11 mouse cellular contexts compared by ENCODE assay signal in the genomic region with DNA sequence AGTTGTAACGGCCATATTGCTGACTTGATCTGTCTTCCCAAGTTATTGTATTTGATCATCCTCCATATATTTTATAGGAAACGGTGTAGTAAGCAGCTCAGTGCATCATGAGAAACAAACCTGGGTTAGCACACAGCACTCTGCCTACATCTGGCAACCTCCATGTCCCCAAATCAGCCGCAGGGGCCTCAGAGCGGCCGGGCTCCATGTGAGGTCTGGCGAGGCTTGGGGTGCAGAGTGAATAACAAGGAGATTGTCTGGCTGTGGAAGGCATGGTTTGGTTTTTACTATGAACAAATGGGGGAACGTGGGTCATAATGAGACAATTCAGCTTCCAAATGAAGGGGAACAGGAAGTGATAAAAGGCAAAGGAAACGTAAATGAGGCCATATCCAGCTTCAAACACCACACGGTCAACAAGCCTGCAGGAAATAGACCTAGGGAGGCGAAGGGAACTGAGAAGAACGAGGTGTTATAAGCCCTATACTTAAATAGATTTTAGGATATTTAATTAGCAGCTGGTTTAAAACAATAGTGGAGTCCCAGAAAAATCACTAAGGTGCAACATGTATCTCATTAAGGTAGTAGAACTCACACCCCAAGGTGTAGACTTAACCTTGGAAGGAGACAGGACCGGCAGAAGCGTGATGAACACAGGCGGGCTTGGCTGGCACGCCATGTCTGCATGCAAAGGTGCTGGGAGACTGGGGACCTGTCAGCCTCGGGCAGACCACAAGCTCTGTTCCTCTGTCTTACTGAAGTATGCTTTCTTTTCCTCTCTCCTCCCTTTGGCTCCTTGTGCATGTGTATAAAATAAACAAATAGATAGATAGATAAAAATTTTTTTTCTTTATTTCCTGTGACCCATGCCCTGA. TPM values are rescaled to one million over a fixed set of nuclear protein-coding genes. Genes with fewer than 3 reads are reported as not detected.
DNase-seq lines count a peak whose midpoint lies in the region; ATAC-seq lines count a peak whose summit lies in the region.
"Had no signal": no experiment of that assay in that cellular context is flagged by ENCODE, and none has a peak within 500 bp of the region (broad histone marks: within the 10 kb centered on the region; RNA-seq: fewer than 3 reads in every experiment).

No protein-coding gene starts in this region.

- 21% methylated on average over 16 of the region's 16 CpGs for WGBS in kidney, embryonic 15.5 days
- WGBS in embryonic facial prominence, embryonic 13.5 days, result 22% methylated on average over 16 of the region's 16 CpGs
- 33% methylated on average over 16 of the region's 16 CpGs for WGBS in intestine, embryonic 16.5 days

- H3K36me3 ChIP-seq in kidney, embryonic 15.5 days, result no peaks in the 10 kb centered on the region
- H3K36me3 ChIP-seq in embryonic facial prominence, embryonic 13.5 days, result no peaks in the 10 kb centered on the region
- no peaks in the 10 kb centered on the region for H3K36me3 ChIP-seq in intestine, embryonic 16.5 days (ENCODE audit: control insufficient read depth, insufficient read depth, low read length)

- no peak for ATAC-seq in kidney, embryonic 15.5 days (replicated peaks; ENCODE audit: low FRiP score)
- ATAC-seq in embryonic facial prominence, embryonic 13.5 days (ENCODE audit: insufficient number of reproducible peaks, insufficient read depth, low FRiP score, low TSS enrichment, low read depth), result no peak
- ATAC-seq in intestine, embryonic 16.5 days, result no peak
- ATAC-seq in erythroid progenitor cell, adult 5-6 weeks (replicated peaks; ENCODE audit: low FRiP score, poor library complexity, severe bottlenecking), result no peak

- peaks cover 10% of the 10 kb centered on the region for H3K27me3 ChIP-seq in kidney, embryonic 15.5 days
- H3K27me3 ChIP-seq in embryonic facial prominence, embryonic 13.5 days, result peaks cover 8% of the 10 kb centered on the region
- no peaks in the 10 kb centered on the region for H3K27me3 ChIP-seq in intestine, embryonic 16.5 days (replicated peaks; ENCODE audit: control insufficient read depth, insufficient read depth, low read length)

- no peak overlapping the region for H3K27ac ChIP-seq in kidney, embryonic 15.5 days
- H3K27ac ChIP-seq in embryonic facial prominence, embryonic 13.5 days, result no peak overlapping the region
- H3K27ac ChIP-seq in intestine, embryonic 16.5 days (ENCODE audit: low read length), result peak overlapping the region; percentile 13; the same call in 1 of the 2 replicates

- no peaks in the 10 kb centered on the region for H3K9me3 ChIP-seq in kidney, embryonic 15.5 days (replicated peaks)
- no peaks in the 10 kb centered on the region for H3K9me3 ChIP-seq in embryonic facial prominence, embryonic 13.5 days
- no peaks in the 10 kb centered on the region for H3K9me3 ChIP-seq in intestine, embryonic 16.5 days (ENCODE audit: control insufficient read depth, low read length)

- H3K4me1 ChIP-seq in kidney, embryonic 15.5 days, result peaks cover 19% of the 10 kb centered on the region
- H3K4me1 ChIP-seq in embryonic facial prominence, embryonic 13.5 days, result peaks cover 11% of the 10 kb centered on the region
- H3K4me1 ChIP-seq in intestine, embryonic 16.5 days (ENCODE audit: control insufficient read depth, insufficient read depth, low read length), result peaks cover 10% of the 10 kb centered on the region

- peak overlapping the region; percentile 43; the same call in 1 of the 2 replicates for H3K9ac ChIP-seq in kidney, embryonic 15.5 days
- H3K9ac ChIP-seq in embryonic facial prominence, embryonic 13.5 days, result 0 out of 2 replicates have a peak overlapping the region, but pooled peaks have one; percentile 54
- H3K9ac ChIP-seq in intestine, embryonic 16.5 days (ENCODE audit: low read depth, low read length), result peak overlapping the region; percentile 68

- no peak for DNase-seq in kidney, adult 11 months
- peak; percentile 44 for DNase-seq in naive thymus-derived CD4-positive, alpha-beta T cell, adult 2 months (ENCODE audit: low read depth)
- no peak for DNase-seq in cerebellum, postnatal 25 days
- DNase-seq in left cerebral cortex, adult 8-10 months (ENCODE audit: low spot score in 2 of 2), result no peak
- DNase-seq: cerebellum, postnatal 36 days; lung, postnatal 4 days had no signal

- H3K4me2 ChIP-seq in kidney, embryonic 15.5 days, result peak overlapping the region; percentile 72
- peak overlapping the region; percentile 77 for H3K4me2 ChIP-seq in embryonic facial prominence, embryonic 13.5 days
- peak overlapping the region; percentile 92 for H3K4me2 ChIP-seq in intestine, embryonic 16.5 days (ENCODE audit: low read depth, low read length)

- H3K4me3 ChIP-seq in kidney, embryonic 15.5 days (replicated peaks), result peak overlapping the region; percentile 43
- peak overlapping the region; percentile 41 for H3K4me3 ChIP-seq in embryonic facial prominence, embryonic 13.5 days
- peak overlapping the region; percentile 47 for H3K4me3 ChIP-seq in intestine, embryonic 16.5 days (ENCODE audit: low read length)

RNA-seq across cellular contexts. Expression of a gene that starts 11.1 kb away (rescaled TPM):
- polyA plus RNA-seq in kidney, embryonic 15.5 days (2015; fragmentation: Nextera tagmentation; extraction: Ambion mirVana), result 0.68 and 0.69 TPM in 2 replicates
- 0.80 and 0.99 TPM in 2 replicates for polyA plus RNA-seq in embryonic facial prominence, embryonic 13.5 days (2015; fragmentation: Nextera tagmentation; extraction: Ambion mirVana)
- 0.40 and 0.49 TPM in 2 replicates for polyA plus RNA-seq in intestine, embryonic 16.5 days (2015; fragmentation: Nextera tagmentation; extraction: Ambion mirVana)
- 82.5 and 87.6 TPM in 2 replicates for total RNA-seq in erythroid progenitor cell, adult 5-6 weeks (2015; ENCODE audit: low replicate concordance)
- total RNA-seq in erythroid progenitor cell, adult 5-6 weeks (2017; ENCODE audit: low replicate concordance), result 74.3 and 120 TPM in 2 replicates
- 10 to 100 TPM in 3 of 4 experiments, 1 to 10 TPM in 1; 9.0 to 13.2 (median 12.5) TPM for total RNA-seq in left cerebral cortex, adult 8-10 months (2022)

RNA-seq across cellular contexts. Expression of a gene that starts 11.6 kb away (rescaled TPM):
- polyA plus RNA-seq in kidney, embryonic 15.5 days (2015; fragmentation: Nextera tagmentation; extraction: Ambion mirVana), result 0.08 and 0.71 TPM in 2 replicates
- polyA plus RNA-seq in embryonic facial prominence, embryonic 13.5 days (2015; fragmentation: Nextera tagmentation; extraction: Ambion mirVana), result 0.36 TPM in 1 of 2 replicates, not detected in the other
- polyA plus RNA-seq in intestine, embryonic 16.5 days (2015; fragmentation: Nextera tagmentation; extraction: Ambion mirVana), result 91.5 and 109 TPM in 2 replicates
- not detected in 2 replicates for total RNA-seq in erythroid progenitor cell, adult 5-6 weeks (2015; ENCODE audit: low replicate concordance)
- not detected in 2 replicates for total RNA-seq in erythroid progenitor cell, adult 5-6 weeks (2017; ENCODE audit: low replicate concordance)
- total RNA-seq in left cerebral cortex, adult 8-10 months (2022), result under 1 TPM; 0.21 to 0.52 (median 0.37) TPM
- total RNA-seq: MEL had no signal

RNA-seq across cellular contexts. Expression of a gene that starts 14.9 kb away (rescaled TPM):
- 112 and 118 TPM in 2 replicates for polyA plus RNA-seq in kidney, embryonic 15.5 days (2015; fragmentation: Nextera tagmentation; extraction: Ambion mirVana)
- 120 and 127 TPM in 2 replicates for polyA plus RNA-seq in embryonic facial prominence, embryonic 13.5 days (2015; fragmentation: Nextera tagmentation; extraction: Ambion mirVana)
- polyA plus RNA-seq in intestine, embryonic 16.5 days (2015; fragmentation: Nextera tagmentation; extraction: Ambion mirVana), result 217 and 222 TPM in 2 replicates
- total RNA-seq in erythroid progenitor cell, adult 5-6 weeks (2015; ENCODE audit: low replicate concordance), result 51.1 and 55.5 TPM in 2 replicates
- total RNA-seq in erythroid progenitor cell, adult 5-6 weeks (2017; ENCODE audit: low replicate concordance), result 33.1 and 75.9 TPM in 2 replicates
- total RNA-seq in left cerebral cortex, adult 8-10 months (2022), result 10 to 100 TPM; 35.3 to 52.5 (median 39.1) TPM

RNA-seq across cellular contexts. Expression of a gene that starts 34.3 kb away (rescaled TPM):
- polyA plus RNA-seq in kidney, embryonic 15.5 days (2015; fragmentation: Nextera tagmentation; extraction: Ambion mirVana), result 2.1 and 2.8 TPM in 2 replicates
- 2.2 and 4.3 TPM in 2 replicates for polyA plus RNA-seq in embryonic facial prominence, embryonic 13.5 days (2015; fragmentation: Nextera tagmentation; extraction: Ambion mirVana)
- polyA plus RNA-seq in intestine, embryonic 16.5 days (2015; fragmentation: Nextera tagmentation; extraction: Ambion mirVana), result 0.65 and 0.93 TPM in 2 replicates
- 6.3 and 8.3 TPM in 2 replicates for total RNA-seq in erythroid progenitor cell, adult 5-6 weeks (2015; ENCODE audit: low replicate concordance)
- total RNA-seq in erythroid progenitor cell, adult 5-6 weeks (2017; ENCODE audit: low replicate concordance), result 0.91 and 3.6 TPM in 2 replicates
- total RNA-seq in left cerebral cortex, adult 8-10 months (2022), result 1 to 10 TPM; 2.1 to 5.4 (median 3.7) TPM

RNA-seq across cellular contexts. Expression of a gene that starts 34.9 kb away (rescaled TPM):
- polyA plus RNA-seq in kidney, embryonic 15.5 days (2015; fragmentation: Nextera tagmentation; extraction: Ambion mirVana), result 112 and 120 TPM in 2 replicates
- 110 and 112 TPM in 2 replicates for polyA plus RNA-seq in embryonic facial prominence, embryonic 13.5 days (2015; fragmentation: Nextera tagmentation; extraction: Ambion mirVana)
- 82.1 and 82.3 TPM in 2 replicates for polyA plus RNA-seq in intestine, embryonic 16.5 days (2015; fragmentation: Nextera tagmentation; extraction: Ambion mirVana)
- 103 and 123 TPM in 2 replicates for total RNA-seq in erythroid progenitor cell, adult 5-6 weeks (2015; ENCODE audit: low replicate concordance)
- total RNA-seq in erythroid progenitor cell, adult 5-6 weeks (2017; ENCODE audit: low replicate concordance), result 116 and 132 TPM in 2 replicates
- total RNA-seq in left cerebral cortex, adult 8-10 months (2022), result 100 to 1,000 TPM; 110 to 121 (median 116) TPM

Comparison
In these comparisons a context has a peak if more than half of its experiments do, and no peak if none do; other contexts are left out.
1. RNA of a gene that starts 11.6 kb away (polyA plus RNA-seq): 91.5 to 109 TPM in intestine, embryonic 16.5 days; 0.08 to 0.71 TPM in kidney, embryonic 15.5 days and 0.36 TPM in embryonic facial prominence, embryonic 13.5 days; every median in the first group is over 10 times any median in the second.
2. Peak in every context shown above with its lines, with median percentiles within 50 percentile points of each other: H3K4me2 ChIP-seq, H3K4me3 ChIP-seq and H3K9ac ChIP-seq.